Mouse (Mus musculus): Measurements from ENCODE around the gene Wrap53. TPM values are rescaled to one million over a fixed set of nuclear protein-coding genes. Genes with fewer than 3 reads are reported as not detected.

Gene Wrap53
- 18.8 and 25.8 TPM in 2 replicates for polyA plus RNA-seq (2012; rRNA removed)

GRCm38 (mm10) chr11:69580091-69580514 is at the start of gene Wrap53, which contains the start of gene Trp53:
Gene Wrap53 (minus strand): TSS chr11:69580255.
Gene Trp53 (plus strand): TSS chr11:69580359.

GRCm38 (mm10) chr11:69621571-69622268 is 41.7 kb upstream of the Wrap53 start, which contains the start of gene Sat2:
Gene Sat2 (plus strand): TSS chr11:69622024.

GRCm38 (mm10) chr11:69617805-69618204 is 37.8 kb upstream of the Wrap53 start, which contains the start of gene Shbg:
Gene Shbg (minus strand): TSS chr11:69617905.

GRCm38 (mm10) chr11:69605726-69606490 is 25.9 kb upstream of the Wrap53 start, which contains the start of gene Atp1b2:
Gene Atp1b2 (minus strand): TSS chr11:69605942.

GRCm38 (mm10) chr11:69559851-69560765 is 19.9 kb downstream of the Wrap53 start, which contains the start of gene Efnb3:
Gene Efnb3 (minus strand): TSS chr11:69560205.

GRCm38 (mm10) chr11:69549060-69549656 is 30.9 kb downstream of the Wrap53 start, which contains the start of gene Dnah2:
Gene Dnah2 (minus strand): TSS chr11:69549110.

Other genes starting within 250 kb of the Wrap53 start
- 4.7 and 4.9 TPM in 2 replicates for gene Rnf227, start 239.8 kb downstream of the Wrap53 start, polyA plus RNA-seq (2012; rRNA removed)
- 192 and 199 TPM in 2 replicates for gene Chd3, start 210.8 kb downstream of the Wrap53 start, polyA plus RNA-seq (2012; rRNA removed)
- 297 and 329 TPM in 2 replicates for gene Naa38, start 184.8 kb downstream of the Wrap53 start, polyA plus RNA-seq (2012; rRNA removed)
- 18.8 and 20.3 TPM in 2 replicates for gene Cyb5d1, start 184.6 kb downstream of the Wrap53 start, polyA plus RNA-seq (2012; rRNA removed)
- gene Tmem88, start 182.0 kb downstream of the Wrap53 start, polyA plus RNA-seq (2012; rRNA removed), result 62.8 and 66.4 TPM in 2 replicates
- gene Kdm6b, start 166.6 kb downstream of the Wrap53 start, polyA plus RNA-seq (2012; rRNA removed), result 15.6 and 16.4 TPM in 2 replicates
- gene Dnah2, start 31.1 kb downstream of the Wrap53 start, polyA plus RNA-seq (2012; rRNA removed), result 5.1 and 7.0 TPM in 2 replicates
- gene Efnb3, start 20.1 kb downstream of the Wrap53 start, polyA plus RNA-seq (2012; rRNA removed), result 13.1 and 13.5 TPM in 2 replicates
- gene Trp53, start 104 bp upstream of the Wrap53 start, polyA plus RNA-seq (2012; rRNA removed), result 145 and 203 TPM in 2 replicates
- gene Atp1b2, start 25.7 kb upstream of the Wrap53 start, polyA plus RNA-seq (2012; rRNA removed), result 119 and 137 TPM in 2 replicates
- gene Shbg, start 37.6 kb upstream of the Wrap53 start, polyA plus RNA-seq (2012; rRNA removed), result 5.6 and 7.1 TPM in 2 replicates
- gene Sat2, start 41.8 kb upstream of the Wrap53 start, polyA plus RNA-seq (2012; rRNA removed), result 4.8 and 5.1 TPM in 2 replicates
- gene Fxr2, start 52.7 kb upstream of the Wrap53 start, polyA plus RNA-seq (2012; rRNA removed), result 68.6 and 73.0 TPM in 2 replicates
- gene Sox15, start 75.1 kb upstream of the Wrap53 start, polyA plus RNA-seq (2012; rRNA removed), result 1.7 and 2.1 TPM in 2 replicates
- 95.9 and 115 TPM in 2 replicates for gene Mpdu1, start 82.4 kb upstream of the Wrap53 start, polyA plus RNA-seq (2012; rRNA removed)
- 38.2 and 52.8 TPM in 2 replicates for gene Cd68, start 85.9 kb upstream of the Wrap53 start, polyA plus RNA-seq (2012; rRNA removed)
- gene Eif4a1, start 92.2 kb upstream of the Wrap53 start, polyA plus RNA-seq (2012; rRNA removed), result 252 and 395 TPM in 2 replicates
- gene Senp3, start 101.8 kb upstream of the Wrap53 start, polyA plus RNA-seq (2012; rRNA removed), result 57.7 and 67.2 TPM in 2 replicates
- gene Tnfsf13, start 105.5 kb upstream of the Wrap53 start, polyA plus RNA-seq (2012; rRNA removed), result 5.2 and 8.0 TPM in 2 replicates
- gene Tnfsf12, start 115.6 kb upstream of the Wrap53 start, polyA plus RNA-seq (2012; rRNA removed), result 59.3 and 71.8 TPM in 2 replicates
- 12.8 and 20.4 TPM in 2 replicates for gene Tnfsfm13, start 115.8 kb upstream of the Wrap53 start, polyA plus RNA-seq (2012; rRNA removed)
- 17.8 and 29.7 TPM in 2 replicates for gene Polr2a, start 178.4 kb upstream of the Wrap53 start, polyA plus RNA-seq (2012; rRNA removed)
- gene Slc35g3, start 181.7 kb upstream of the Wrap53 start, polyA plus RNA-seq (2012; rRNA removed), result 1.3 and 1.5 TPM in 2 replicates
- gene Zbtb4, start 185.7 kb upstream of the Wrap53 start, polyA plus RNA-seq (2012; rRNA removed), result 48.6 and 69.0 TPM in 2 replicates
- 9.5 and 12.9 TPM in 2 replicates for gene Chrnb1, start 215.7 kb upstream of the Wrap53 start, polyA plus RNA-seq (2012; rRNA removed)
- gene Fgf11, start 221.6 kb upstream of the Wrap53 start, polyA plus RNA-seq (2012; rRNA removed), result 7.8 and 8.5 TPM in 2 replicates
- 7.3 and 9.6 TPM in 2 replicates for gene Tmem102, start 225.4 kb upstream of the Wrap53 start, polyA plus RNA-seq (2012; rRNA removed)
- not detected in 2 replicates for gene Gm39566, start 235.0 kb upstream of the Wrap53 start, polyA plus RNA-seq (2012; rRNA removed)
- gene Spem2, start 238.2 kb upstream of the Wrap53 start, polyA plus RNA-seq (2012; rRNA removed), result not detected in 2 replicates
- 0.26 and 0.50 TPM in 2 replicates for gene Spem1, start 241.9 kb upstream of the Wrap53 start, polyA plus RNA-seq (2012; rRNA removed)